Mouse (Mus musculus) heart, postnatal 14 days (tissue): Measurements from ENCODE around the gene Atp8b3. TPM values are rescaled to one million over a fixed set of nuclear protein-coding genes. Genes with fewer than 3 reads are reported as not detected.

Experiments
- DNase-seq, 2 experiments: peaks; one replicate each; pipeline ENCODE4 v3.0.0; 2021 to 2022
- intact Hi-C: fragments of 180-260 bp; cut with DNase I; formaldehyde crosslinking; loops from one replicate; pipeline ENCODE4 v1.15.1; 2025
- total RNA-seq, 2 experiments: library from RNA; stranded (reverse); gene quantifications; 2 replicates each; pipeline ENCODE4 v1.2.3; 2021

Gene Atp8b3
- total RNA-seq, 2 experiments from 2014 or later: not detected

DNA sequence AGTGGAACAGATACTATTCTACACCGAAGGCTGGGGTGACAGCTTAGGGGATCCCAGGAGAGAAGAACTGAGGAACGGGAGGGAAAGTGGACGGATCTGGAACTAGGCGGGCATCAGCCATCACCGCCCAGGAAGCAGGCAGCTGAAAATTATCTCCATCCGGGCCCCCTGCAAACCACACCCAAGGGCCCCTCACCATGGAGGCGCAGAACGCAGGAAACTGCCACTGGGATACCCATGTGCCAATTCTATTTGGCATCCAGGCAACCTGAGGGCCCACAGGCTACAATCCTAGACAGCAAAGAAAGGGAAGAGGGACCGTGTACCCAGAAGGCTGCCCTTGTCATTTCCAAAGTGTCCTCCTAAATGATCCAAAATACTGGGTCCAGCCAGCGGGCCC lies 31.5 kb upstream of the Atp8b3 start:
- intact Hi-C loops: no loop called here
- DNase-seq: no peak

DNA sequence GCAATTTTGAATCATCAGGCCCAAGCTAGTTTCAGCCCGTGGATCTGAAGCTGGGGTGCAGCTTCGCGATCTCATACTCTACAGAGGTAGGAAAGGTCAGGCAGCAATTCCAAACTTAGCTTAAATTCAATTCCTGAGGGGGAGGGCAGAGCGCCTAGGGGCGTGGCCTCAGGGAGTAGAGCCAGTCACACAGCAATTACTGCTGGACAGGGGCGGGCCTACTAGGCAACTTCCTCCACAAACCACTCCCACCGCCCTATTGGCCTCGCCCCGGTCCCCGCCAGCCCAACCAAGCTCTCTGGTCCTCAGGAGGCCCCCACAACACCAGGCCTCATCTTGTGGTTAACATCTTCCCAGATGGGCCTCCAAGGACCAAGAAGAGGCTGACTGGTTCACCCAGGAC lies 30.7 kb upstream of the Atp8b3 start:
- peak; percentile 48 to 71 for DNase-seq
- intact Hi-C loops: no loop called here

DNA sequence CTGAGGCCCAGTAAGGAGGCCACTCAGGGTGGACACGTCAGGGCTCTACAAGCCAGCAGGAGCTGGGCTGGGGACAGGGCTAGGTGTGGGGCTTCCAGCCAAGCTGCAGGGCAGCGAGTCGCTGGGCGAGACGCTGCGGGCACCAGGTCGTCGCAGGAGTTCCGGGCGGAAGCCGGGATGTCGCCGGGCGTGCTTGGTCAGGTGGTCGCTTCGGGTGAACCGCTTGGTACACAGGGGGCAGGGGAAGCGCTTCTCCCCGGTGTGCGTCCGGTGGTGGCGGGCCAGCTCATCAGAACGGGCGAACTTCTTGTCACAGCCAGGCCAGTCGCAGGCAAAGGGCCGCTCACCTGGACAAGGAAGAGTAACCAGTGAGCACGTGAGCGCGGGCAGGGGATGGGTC lies 30.0 kb upstream of the Atp8b3 start:
- DNase-seq: no peak
- intact Hi-C loops: no loop called here

DNA sequence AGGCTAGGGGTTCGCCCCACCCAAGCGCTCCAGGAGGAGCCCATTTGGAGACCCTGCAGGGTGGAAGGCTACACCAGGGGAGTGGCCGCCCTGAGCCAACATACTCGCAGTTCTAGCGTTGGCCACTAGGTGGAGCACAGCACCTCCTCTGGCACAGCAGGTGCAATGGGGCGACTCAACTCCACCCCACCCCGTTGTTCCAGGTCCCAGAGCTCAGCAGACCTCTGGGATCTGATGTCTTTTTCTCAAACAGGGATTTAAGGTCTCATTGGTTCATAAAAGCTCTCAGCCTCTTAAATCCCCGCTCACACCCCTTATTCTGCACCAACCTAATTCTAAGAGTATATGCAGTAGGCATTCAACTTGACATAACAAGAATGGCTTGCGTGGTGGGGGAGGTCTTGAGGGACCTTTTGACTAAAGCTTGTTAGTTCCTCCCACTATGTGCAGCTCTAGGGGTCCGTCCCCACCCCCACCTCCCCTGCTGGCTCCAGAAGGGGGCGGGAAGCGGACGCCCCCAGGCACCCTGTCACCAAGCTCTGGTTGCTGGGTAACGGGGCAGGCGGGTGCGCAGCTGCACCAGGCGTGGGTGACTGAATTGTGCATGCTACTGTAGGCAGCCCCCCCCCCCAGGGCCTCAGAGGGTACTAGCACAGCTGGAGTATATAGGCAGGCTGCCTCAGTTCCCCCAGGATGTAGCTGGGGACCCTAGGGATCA lies 27.6 kb upstream of the Atp8b3 start:
- intact Hi-C loops: loop anchor here (1.0 kb wide), 1 partner anchor 122 kb away; no protein-coding TSS in a partner anchor
- peak; percentile 86 to 93 for DNase-seq

DNA sequence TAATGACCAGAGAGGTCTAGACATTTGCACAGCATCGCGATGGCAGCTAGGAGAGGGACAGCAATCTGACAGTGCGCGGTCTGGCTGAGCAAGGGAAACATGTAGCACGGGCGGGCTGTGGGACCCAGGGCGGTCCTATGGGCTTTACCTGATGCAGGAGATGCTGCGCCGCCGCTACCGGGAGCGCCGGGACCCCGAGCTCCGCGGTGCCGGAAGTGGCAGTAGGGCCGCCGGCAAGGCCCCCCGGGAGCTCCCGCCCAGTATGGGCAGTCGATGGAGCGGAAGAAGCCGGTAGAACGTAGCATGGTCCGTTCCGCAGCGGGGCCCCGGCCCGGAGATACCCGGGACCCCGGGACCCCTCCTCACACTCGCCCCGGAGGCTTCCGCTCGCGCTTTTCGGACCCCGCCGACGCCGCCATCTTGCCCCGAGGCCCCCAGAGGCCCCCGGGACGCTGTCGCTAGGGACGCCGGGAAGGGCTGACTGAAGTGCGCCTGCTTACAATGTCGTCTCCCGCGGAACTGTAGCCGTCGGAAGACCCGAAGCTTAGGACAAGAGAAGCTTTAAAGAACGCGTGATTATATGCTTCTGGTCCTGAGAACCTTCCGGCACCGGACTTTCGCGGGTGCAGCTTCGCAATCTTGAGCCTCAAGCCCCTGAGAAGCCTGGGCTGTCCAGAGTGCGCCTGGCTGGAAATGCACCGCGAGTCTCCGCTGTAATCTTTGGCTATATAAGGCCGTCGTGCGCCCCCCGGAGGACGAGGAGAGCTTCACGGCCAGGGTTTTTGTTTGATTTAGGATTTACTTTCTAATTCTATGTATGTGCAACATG lies 22.4 kb upstream of the Atp8b3 start, which contains the start of gene Rexo1:
TSS of gene Rexo1 (minus strand) at position 445 of the 829 bp plus-strand sequence.
- intact Hi-C loops: loop anchor here (2.0 kb wide), 1 partner anchor 115 kb away; no protein-coding TSS in a partner anchor
- peak; percentile 93 for DNase-seq

DNA sequence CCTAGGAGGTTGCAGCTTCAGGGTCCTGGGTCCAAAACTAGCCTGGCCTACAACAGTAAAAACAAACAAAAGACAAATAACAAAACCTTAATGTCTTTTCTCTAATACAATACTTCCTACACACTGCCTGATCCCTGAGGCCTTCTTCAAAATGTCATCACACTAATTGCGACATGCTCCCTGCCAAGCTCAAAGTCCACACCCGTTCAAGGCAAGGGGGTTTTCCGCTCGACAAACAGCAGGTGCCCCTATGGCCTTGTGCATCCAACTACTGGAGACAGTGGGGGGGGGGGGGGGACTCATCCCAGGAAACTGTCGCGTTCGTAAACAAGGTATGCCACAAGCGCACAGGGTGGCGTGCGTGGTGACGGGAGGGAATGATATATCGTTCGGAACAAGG lies 21.7 kb upstream of the Atp8b3 start:
- intact Hi-C loops: loop anchor here (2.0 kb wide), 1 partner anchor 114 kb away; no protein-coding TSS in a partner anchor
- DNase-seq: no peak

DNA sequence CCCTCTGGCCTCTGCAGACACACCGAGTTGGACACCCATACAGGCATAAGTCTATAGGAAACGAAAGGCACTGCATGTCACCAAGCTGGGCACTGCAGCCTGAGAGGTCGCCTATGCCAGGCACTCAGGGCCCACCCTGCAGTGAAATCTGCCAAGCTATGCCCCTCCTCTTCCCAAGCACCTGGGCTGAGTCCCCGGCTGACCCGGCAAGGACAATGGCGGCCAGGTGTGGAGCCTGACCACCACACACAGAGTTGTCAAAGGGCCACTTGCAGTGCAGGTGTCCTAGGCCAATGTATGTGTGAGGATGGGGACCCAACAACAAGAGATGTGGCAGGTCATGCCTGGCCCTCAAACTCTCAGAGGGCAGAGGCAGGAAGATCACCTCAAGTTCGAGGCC lies 20.5 kb upstream of the Atp8b3 start:
- intact Hi-C loops: loop anchor here (10.0 kb wide), 1 partner anchor 185 kb away; no protein-coding TSS in a partner anchor

DNA sequence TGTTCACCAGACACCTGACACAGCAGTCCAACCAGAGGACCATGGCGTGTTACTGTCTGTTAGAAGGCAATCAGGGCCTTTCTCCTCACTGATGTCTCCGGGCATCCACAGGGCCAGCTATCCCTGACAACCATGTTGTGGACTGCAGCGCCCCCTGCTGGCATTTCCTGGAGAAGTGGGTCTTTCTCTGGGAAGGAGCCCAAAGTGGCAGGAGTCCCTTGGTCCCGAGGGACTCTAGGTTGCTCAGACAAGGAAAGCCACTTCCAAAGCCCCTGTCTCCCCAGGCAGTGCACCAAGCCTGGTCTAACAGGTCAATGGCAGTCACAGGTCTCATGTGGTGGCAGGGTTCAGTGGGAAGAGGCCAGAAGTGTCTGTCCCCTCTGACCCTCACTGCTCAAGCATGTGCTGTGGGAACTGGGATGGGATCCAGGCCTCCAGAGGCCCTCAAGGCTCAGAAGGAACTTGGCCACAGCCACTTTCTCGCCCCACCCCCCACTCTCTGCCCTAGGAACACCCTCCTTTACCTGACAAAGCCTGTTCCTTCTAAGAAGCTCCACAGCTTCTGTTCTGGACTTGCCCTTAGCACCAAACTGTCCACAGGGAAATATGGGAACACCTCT lies 18.5 kb upstream of the Atp8b3 start:
- peak; percentile 75 to 87 for DNase-seq
- intact Hi-C loops: loop anchor here (2.0 to 10.0 kb wide), 2 partner anchors 49 to 183 kb away; no protein-coding TSS in a partner anchor

More for the DNA sequence above, 20.5 kb upstream of the Atp8b3 start:
- no peak for DNase-seq

DNA sequence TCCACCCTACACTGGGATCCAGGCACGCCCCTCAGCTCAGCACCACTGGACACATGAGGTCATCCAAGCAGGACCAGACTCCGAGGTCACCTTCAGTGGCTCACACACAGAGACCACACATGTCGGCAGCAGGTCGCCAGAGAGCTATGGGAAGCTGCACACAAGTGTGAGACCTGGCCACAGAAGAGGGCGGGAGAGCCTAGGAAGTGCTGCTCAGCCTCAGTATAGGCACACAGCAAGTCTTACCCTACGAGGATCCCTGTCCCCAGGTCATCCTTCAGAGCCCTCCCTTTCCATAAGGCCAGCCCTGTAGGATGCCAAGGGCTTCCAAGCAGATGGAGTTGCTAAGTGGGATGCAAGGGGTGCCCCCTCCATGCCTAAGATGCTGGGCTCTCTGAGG lies 15.1 kb upstream of the Atp8b3 start:
- no peak for DNase-seq
- intact Hi-C loops: loop anchor here (10.0 kb wide), 1 partner anchor 179 kb away; no protein-coding TSS in a partner anchor

DNA sequence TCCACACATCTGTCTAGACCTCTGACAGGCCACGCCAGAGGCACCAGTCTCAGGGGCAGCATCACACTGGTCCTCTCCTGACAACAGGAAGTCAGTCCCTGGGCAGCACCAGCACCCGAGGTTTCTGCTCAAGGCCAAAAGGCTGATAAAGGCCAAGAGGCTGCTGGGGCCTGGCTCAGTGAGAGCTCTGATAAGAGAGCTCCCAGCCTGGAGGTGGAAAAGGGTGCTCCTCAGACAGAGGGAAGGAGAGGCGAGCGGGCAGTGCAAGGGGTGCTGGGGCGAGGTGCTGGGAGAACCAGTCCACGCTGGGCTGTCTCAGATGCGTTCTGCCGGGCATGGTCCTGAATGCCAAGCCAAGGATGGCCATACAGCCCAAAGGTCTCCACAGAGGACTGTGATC lies 14.7 kb upstream of the Atp8b3 start:
- intact Hi-C loops: loop anchor here (10.0 kb wide), 1 partner anchor 179 kb away; no protein-coding TSS in a partner anchor
- DNase-seq: no peak

DNA sequence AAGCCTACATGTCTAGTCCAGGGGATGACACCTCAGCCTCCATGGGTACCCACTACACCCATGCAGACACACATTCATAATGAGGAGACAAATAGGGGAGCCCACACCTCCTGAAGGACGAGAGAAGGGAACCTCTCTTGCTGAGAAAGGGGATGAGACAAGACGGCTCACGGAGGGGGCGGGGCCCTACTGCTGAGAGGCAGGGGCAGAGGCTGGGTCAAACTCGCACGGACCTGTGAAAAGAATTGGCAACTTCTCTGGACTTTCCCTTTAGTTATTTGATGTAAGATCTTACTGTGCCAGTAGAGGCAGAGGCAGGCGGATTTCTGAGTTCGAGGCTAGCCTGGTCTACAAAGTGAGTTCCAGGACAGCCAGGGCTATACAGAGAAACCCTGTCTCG lies 13.4 kb upstream of the Atp8b3 start:
- no peak for DNase-seq
- intact Hi-C loops: loop anchor here (10.0 kb wide), 1 partner anchor 178 kb away; no protein-coding TSS in a partner anchor

DNA sequence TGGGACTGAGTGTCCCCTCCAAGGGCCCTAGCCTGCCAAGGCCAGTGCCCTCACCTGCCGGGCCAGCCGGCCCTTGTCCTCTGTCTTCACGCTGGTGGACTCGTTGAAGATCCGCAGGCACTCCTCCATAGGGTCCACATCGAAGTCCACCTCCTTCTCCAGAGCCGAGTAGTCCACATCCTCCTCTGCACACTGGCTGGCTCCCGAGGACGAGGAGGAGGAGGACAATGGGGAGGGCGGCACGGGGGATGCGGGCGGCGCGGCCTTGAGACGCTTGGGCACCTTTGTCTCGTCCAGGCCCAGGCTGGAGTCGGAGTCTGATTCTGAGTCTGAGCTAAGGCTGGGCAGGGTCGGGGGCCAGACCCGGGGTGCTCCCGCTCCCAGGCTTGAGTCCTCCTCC lies 10.4 kb upstream of the Atp8b3 start:
- DNase-seq: no peak
- intact Hi-C loops: loop anchor here (2.0 kb wide), 1 partner anchor 102 kb away; no protein-coding TSS in a partner anchor

DNA sequence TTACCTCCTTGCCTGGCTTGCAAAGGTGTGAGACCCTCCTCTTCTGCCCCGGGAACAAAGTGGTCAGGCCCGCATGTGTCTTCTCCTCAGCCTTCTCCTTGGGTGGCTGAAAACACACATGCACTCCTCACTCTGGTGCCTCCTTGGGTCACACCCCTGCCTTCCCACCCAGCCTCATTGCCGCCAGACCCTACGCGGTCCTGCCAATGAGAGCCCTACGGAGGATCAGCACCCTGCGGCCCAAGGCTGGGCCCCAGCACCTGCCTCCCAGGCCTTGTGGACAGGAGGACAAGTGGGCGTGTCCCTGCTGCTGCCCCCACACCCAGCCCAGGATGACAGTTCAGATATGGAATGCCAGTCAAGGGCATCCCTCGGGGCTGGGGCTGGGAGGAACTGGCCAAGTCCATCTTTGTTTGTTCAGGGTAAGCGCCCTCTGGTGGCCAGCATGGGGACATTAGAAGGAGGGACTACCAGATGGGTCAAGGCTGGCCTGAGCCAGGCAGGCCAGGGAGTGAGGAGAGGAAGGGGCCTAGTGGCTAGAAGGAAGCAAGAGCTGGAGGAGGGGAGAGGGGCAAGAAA lies 9.6 kb upstream of the Atp8b3 start:
- DNase-seq: peak; percentile 69 to 79
- intact Hi-C loops: loop anchor here (2.0 kb wide), 1 partner anchor 102 kb away; no protein-coding TSS in a partner anchor

DNA sequence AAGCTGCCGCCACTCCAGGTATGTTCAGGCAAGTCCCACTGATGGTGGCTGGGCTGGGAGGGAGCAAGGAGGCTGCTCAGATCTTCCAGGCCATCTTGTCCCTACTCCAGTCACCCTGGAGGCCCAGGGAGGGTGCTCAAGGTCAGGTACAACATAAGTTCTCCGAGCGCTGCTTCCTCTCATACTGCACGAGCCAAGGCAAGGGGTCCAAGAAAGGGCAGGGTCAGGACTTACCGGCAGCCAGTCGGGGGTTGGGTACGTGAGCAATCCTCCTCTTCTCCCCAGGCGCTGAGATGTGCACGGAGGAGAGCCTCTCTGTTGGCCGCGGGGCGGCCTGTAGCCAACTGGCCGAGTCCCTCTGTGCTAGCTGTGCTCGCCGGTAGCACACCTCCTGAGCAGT lies 8.6 kb upstream of the Atp8b3 start:
- DNase-seq: no peak
- intact Hi-C loops: no loop called here

DNA sequence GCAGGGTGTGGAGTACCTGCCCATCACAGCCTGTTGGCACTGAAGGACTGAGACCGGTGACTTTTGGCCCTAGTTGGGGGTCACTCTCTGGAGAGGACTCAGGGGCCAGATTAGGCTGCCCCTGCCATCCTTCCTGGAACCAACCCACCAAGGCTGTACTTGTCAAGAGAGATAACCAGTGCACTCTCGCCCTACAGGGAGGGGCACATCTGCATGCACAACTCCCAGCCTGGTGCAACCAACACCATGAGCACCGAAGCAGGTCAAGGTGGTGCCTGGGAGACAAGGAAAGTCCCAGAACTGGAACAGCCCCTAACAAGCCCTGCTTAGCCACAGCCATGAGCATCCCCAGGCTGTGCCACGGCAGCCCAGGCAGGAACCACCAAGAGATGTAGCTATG lies 8.0 kb upstream of the Atp8b3 start:
- intact Hi-C loops: no loop called here
- DNase-seq: no peak

DNA sequence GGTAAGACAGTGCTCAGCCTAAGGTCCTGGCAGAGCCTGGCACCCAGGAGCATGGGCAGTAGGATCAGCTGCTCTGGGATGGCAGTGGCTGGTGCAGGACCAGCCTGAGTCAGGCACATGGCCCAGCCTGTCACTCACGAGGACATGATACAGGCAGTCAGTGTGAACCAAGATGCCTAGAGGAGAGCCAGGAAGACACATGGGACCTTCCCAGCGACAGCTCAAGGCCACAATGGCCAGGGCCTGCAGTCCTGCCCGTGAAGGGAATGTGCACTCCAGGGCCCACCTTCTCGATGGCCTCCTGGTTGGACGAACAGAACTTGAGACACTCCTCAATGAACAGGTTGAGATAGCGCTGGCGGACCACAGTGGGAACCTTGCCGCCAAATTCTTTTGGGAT lies 6.7 kb upstream of the Atp8b3 start:
- DNase-seq: no peak
- intact Hi-C loops: no loop called here

DNA sequence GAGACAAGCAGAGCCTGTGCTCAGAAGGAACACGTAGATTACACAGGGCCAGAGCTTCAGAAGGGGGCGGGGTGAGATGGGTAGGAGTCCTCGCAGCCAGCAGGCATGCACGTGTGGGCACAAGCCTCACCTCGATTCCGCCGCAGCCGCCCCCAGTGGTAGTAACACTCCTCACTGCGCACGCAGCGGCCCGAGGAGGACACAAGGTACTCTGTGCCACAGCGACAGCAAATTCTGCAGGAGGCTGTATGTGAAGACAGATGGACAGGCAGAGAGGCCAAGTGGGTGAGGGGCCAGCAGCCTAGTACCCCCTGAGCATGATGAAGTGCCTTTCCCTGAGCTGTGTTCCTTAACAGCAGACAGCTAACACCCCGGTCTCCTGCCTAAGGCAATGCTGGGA lies 4.9 kb upstream of the Atp8b3 start:
- DNase-seq: no peak
- intact Hi-C loops: no loop called here

DNA sequence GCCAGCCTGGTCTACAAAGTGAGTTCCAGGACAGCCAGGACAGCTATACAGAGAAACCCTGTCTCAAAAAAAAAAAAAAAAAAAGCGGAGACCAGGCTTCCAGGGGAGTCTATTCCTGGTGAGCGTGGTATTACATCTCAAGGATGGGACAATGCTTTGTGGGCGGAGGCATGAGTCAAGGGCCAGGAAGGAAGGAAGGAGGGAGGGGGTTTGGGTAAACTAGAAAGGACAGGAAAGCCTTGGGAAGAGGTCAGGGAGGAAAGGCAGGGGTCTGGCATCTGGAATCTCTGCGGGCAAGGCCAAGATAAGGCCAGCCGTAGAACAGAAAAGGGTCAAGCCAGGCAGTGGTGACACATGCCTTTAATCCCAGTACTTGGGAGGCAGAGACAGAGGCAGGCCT lies 569 bp upstream of the Atp8b3 start:
- DNase-seq: no peak
- intact Hi-C loops: no loop called here

DNA sequence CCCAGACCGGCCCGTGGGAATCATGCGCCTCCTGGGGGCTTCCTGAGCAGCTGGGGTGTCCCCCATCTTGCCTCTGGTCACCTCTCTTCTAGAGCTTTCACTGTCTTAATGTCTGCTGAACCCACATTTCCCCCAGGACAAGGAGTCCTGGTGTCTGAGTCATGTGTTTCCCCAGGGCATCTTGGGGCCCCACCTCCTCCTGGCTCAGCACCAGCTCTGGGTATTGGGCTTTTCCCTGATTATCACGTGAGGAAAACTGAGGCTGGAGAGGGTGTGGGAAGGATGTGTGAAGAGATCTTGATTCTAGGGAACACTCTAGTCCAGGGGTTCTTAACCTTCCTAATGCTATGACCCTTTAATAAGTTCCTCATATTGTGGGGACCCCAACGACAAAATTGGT lies 744 bp downstream of the Atp8b3 start:
- DNase-seq: no peak
- intact Hi-C loops: no loop called here

DNA sequence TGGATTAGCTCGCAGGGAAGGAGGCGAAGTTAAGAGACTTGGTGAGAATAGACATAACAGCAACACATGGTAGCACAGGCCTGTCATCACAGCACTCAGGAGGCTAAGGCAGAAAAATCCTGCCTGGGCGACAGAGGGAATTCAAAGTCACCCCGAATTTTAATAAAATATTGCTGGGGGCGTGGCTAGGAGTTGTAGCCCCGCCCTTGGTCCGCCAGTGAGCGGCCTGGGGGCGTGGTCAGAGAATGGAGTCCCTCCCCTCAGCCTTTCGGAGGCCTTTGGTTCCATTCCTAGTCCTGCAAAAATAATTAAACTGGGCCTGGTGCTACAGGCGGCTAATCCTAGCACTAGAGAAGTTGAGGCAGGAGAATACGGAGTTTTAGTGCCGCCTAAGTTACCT lies 3.2 kb downstream of the Atp8b3 start:
- DNase-seq: no peak
- intact Hi-C loops: no loop called here
